Mouse (Mus musculus): ENCODE results near the gene Usp25.

Usp25 gene

DNA sequence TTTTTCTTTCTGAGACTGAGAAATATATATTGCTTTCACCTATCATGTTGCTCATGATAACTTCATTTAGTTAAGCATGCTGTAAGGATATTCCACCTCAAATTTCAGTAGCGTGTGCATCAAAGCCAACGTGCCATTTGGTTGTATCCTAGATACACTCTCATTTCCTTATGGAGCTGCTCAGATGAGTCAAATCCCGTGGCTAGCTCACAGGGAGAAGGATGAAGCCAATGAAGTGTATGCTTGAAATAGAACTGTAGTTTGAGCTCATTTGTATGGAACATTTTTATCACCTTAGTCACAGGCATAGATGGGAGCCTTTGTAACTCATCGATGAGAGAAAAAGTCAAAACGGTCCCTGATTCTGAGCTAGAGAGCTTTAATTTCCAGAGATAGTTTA, 20.8 kb downstream of the Usp25 start:
- no peak for DNase-seq (ENCODE audit: low spot score in 2 of 2)

DNA sequence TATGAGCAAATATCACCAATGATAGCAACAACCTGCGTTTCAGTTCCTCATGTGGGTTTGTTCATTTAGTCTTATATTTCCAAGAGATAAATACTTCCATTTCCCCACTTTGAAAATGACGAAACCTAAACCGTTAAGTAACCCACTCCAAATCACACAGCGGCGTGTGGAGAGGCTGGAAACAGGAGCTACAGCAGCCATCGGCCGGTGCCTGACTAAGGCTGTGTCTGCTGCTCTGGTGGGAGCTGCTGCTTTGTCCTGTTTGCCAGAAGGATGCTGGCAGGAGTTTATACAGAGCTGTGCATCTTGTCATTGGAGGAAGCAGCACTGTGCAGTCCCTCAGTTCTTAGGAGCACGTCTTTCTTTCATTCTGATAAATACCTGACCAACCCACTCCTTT, 21.2 kb downstream of the Usp25 start:
- no peak for DNase-seq (ENCODE audit: low spot score in 2 of 2)

DNA sequence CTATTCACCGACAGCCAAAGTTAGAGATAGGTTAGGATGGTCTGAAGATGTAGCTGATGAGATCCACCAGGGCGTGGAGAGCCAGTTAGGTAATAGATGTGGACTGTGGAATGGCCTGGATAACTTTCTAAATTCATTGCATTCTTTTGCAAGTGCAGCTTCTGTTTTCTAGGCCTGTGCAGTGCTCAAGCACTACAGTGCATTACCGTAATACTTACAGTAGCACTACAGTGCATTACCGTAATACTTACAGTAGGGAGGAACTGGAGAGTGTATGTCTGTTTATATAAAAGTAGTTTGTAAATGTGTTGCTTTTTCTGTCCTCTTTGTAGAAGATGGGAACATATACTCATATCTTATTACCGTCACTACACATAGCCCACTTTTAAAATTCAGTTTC, 28.1 kb downstream of the Usp25 start:
- DNase-seq (ENCODE audit: low spot score in 2 of 2), result no peak

DNA sequence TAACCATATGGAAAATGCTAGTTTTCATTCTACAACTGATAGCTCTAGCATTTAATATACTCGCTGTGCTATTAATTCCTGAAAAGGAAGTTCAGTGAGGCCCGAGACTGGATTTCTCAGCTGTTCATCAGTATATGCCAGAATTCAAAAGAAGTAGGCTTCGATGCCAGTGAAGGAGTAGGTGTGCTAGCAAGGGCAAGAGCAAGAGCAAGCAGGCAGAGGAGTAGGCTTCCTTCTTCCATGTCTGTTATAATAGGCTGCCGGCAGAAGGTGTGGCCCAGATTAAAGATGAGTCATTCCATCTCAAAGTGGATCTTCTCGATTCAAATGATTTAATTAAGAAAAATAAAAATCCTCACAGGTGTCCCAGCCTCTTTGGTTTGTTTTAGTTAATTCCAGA, 30.0 kb downstream of the Usp25 start:
- DNase-seq (ENCODE audit: low spot score in 2 of 2), result no peak

DNA sequence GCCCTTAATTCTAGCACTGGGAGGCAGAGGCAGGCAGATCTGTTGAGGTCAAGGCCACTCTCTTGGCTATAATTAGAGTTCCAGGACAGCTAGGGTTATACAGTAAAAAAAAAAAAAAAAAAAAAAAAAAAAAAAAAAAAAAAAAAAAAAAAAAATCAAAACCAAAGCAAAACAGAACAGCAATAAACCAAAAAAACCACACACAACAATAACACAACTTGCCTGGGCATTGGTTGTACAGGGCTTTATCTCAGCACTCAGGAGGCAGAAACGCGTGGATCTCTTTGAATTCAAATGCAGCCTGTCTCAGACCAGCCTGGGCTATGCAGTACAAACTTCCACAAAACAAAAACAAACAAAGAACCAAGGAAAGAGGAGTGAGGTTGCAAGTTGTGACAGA, 40.7 kb downstream of the Usp25 start:
- no peak for DNase-seq (ENCODE audit: low spot score in 2 of 2)

DNA sequence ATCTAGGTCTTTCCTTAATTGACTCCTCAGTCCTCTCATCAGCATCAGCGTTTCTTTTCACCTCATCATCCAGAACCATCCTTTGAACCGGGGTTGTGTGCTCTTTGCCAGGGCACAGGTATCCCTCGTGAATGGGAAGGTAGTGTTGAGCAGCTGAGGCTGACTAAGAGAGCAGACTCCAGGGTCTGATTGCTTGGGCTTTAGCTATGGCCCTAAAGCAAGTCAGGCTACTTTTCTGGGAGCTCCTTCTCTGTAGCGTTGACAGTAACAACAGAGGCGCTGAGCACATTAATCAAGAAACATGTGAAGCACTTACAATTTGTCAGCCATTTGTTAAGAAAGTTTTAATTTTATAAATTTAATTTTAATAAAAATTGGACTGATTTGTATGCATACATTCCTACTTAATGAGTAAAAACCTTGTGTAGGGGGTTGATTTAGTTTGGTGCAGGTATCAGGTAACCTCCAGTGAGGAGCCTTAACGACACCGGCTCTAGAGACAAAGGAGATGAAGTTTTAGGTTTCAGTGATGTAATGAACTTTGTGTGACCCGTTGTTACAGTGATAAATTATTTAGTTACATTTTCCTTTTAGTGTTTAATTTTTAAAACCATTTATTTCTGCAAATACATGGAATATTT, 42.1 kb downstream of the Usp25 start:
- no peak for DNase-seq (ENCODE audit: low spot score in 2 of 2)

DNA sequence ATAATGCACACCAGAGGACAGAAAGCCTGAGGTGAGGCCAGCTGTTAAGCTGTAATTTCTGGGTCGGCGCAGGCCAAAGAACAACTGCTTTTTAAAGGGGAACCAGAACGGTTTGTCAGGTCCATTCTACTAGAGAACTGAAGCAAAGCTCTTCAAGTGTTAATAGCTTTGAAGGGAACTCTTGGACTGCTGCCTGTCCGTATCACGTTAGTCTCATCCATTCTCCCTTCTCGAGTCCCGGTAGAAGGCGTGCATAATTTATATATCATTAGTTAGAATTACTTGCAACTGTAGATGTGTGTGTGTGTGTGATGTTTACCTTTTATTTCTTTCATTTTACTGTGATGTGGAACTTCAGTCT, 42.6 kb downstream of the Usp25 start:
- DNase-seq (ENCODE audit: low spot score in 2 of 2), result no peak

DNA sequence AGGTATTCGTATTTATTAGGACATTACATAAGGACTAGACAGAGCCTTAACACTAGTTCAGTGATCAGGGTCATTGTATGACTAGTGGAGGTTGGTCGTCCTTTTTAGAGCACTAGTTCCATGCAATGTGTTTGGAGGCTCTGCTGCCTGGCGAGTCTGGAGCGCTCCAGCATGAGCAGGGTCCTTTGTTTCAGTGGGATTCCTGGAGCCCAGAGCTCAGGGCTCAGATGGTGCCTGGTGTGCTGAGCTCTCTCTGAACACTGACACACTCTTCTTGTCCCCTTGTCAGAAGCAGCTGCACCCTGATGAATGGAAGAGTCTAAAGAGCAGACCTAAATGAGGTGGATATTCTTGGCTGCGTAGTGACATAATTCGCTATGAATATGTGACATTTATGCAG, 45.1 kb downstream of the Usp25 start:
- DNase-seq (ENCODE audit: low spot score in 2 of 2), result no peak

DNA sequence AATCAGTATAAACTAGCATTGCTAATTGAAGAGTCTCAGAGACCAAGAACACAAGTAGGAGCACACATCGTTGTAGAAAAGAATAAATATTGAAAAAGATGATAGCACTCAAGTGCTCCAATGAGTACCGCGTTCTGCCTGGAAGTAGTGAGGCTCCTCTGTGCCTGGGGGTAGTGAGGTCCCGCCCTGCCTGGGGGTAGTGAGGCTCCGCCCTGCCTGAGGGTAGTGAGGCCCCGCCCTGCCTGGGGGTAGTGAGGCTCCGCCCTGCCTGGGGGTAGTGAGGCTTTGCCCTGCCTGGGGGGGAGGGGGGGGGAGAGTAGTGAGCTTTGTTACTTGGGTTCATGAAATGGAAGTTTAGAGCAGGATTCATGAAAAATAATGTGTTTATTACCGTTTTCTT, 46.7 kb downstream of the Usp25 start:
- peak; percentile 83 to 86 for DNase-seq (ENCODE audit: low spot score in 2 of 2)

DNA sequence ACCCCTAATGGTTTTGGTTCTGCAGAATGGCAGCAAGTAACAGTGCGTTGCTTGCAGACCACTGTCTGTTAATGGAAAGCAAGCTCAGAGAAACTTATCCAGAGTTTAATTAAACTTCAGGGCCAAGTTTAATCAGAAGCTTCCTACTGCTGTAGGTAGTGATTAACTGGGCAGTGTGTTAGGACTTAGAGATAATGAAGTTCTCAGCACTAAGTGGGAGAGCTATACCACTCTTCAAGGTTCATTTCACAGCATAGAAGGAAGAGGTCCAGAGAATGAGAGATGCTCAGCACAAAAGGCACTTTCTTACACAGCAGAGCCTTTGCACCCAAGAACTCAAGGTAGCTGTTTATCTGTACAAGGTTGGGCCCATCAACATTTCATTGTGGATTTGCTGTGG, 50.4 kb downstream of the Usp25 start:
- no peak for DNase-seq (ENCODE audit: low spot score in 2 of 2)

DNA sequence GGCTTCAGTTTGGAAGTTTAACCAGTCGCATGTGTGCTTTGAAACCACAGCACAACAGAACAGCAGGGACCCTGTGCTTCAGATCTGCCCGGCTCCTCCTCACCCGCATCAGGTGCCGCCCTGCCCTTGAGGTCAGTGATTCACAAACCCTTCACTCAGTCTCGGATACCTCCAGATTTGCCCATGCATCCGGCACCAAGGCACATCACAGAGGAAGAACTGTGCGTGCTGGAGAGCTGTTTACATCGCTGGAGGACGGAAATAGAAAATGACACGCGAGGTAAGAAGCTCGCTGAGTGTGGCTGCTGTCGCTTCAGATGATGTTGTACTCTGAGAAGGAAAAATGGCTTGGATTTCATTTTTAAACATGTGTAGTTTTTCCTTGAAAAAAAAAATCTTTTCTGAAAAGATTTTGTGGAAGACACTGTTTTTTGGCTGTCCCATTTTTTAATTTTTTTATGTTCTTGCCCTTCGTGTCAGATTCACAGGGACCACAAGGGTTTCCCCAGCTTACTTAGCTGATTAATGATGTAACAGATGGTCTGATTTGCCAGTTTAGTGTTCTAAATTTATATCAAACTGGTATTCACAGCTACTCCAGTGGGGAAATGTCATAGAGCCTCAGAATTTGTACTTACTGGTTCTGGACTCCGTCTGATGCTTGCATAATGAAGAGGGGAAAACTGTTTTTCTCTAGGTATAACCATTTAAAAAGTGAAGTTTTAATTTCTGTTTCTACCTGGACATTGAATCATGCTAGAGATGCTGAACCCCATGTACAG, 63.6 kb downstream of the Usp25 start:
- DNase-seq (ENCODE audit: low spot score in 2 of 2), result no peak

DNA sequence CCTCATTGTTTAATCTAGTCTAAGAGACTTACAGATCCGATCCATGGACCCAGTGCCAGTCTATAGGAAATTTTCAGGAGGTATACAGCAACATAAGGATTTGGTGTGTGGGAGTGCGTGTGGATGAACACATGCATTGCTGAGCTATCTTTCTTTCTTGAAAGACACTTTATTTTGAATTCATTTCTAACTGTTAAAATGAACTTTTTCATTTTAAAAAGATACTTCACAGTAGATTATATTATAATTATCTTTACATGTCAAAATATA, 64.2 kb downstream of the Usp25 start:
- no peak for DNase-seq (ENCODE audit: low spot score in 2 of 2)

DNA sequence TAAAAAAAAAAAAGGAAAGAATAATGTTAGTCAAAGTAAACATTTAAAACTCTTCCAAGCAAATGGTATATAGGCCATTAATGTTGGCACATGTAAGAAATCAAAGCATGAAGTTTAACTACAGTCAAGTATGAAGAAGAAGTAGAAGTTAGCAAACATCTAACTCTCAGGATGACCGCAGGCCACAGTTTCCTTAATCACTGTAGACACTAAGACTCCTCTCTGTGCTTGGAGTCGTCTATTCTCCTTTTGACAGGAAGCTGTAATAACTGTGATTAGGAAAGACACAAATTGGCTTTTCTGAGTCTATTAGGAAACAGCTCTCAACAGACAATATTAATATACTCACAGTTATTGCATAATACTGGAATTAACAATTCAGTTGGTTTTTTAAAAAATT, 70.6 kb downstream of the Usp25 start:
- DNase-seq (ENCODE audit: low spot score in 2 of 2), result no peak

DNA sequence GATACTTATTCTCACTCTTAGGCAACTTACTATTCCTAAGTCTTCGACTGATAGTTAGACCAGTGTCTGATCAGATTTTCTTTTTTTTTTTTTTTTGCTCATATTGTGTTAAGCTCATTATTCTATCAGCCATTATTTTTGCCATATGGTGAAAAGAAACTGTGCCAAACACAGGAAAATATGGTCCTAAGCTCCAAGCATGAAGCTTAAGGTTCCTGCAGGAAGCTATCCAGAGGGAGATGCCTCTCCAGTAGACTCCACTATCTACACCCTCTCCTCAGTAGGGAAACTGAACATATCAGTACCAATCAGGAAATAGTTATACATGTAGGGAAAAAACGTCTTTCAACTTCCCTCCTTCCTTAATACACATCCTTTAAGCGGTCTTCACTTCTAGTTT, 76.3 kb downstream of the Usp25 start:
- no peak for DNase-seq (ENCODE audit: low spot score in 2 of 2)

DNA sequence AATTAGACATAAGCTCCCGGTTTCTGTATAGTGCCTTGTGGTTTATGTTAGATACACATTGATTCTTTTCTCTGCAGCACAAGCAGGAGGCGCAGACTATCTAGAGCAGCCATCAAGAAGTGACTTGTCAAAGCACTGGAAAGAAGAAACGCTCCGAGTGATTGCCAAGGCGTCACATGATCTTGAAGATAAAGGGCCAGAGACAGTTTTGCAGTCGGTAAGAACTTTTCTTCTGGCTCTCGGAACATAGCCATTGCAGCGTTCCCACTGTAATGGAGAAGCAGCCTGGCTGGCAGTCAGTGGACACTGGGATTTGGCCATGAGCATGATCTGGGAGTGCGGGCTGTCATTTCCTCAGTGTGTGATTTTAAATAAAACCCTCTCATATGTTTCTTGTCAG, 80.0 kb downstream of the Usp25 start:
- DNase-seq (ENCODE audit: low spot score in 2 of 2), result no peak

DNA sequence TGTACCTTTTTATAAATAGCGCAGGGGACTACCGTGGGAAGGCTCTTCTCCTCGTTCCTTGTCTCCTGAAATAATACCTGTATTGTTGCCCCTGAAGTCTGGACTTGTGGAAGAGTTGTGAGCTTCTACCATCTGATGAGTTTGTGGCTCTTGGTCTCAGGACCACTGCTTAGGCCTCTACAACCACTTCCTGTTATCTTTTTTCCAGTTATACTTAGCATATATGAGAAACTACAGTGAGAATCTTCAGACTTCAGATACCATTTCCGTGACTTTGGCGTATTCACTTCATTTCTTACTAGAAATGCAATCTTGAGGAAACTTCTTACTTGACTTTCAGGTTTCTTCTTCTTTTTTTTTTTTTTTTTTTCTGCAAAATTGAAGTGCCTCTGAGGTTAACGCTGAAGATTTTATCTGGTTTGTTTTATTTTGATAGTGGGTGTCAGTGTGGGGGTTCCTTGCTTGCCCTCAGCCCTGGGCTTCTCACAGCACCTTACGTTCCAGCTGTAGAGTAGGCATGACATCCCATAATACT, 81.6 kb downstream of the Usp25 start:
- no peak for DNase-seq (ENCODE audit: low spot score in 2 of 2)

DNA sequence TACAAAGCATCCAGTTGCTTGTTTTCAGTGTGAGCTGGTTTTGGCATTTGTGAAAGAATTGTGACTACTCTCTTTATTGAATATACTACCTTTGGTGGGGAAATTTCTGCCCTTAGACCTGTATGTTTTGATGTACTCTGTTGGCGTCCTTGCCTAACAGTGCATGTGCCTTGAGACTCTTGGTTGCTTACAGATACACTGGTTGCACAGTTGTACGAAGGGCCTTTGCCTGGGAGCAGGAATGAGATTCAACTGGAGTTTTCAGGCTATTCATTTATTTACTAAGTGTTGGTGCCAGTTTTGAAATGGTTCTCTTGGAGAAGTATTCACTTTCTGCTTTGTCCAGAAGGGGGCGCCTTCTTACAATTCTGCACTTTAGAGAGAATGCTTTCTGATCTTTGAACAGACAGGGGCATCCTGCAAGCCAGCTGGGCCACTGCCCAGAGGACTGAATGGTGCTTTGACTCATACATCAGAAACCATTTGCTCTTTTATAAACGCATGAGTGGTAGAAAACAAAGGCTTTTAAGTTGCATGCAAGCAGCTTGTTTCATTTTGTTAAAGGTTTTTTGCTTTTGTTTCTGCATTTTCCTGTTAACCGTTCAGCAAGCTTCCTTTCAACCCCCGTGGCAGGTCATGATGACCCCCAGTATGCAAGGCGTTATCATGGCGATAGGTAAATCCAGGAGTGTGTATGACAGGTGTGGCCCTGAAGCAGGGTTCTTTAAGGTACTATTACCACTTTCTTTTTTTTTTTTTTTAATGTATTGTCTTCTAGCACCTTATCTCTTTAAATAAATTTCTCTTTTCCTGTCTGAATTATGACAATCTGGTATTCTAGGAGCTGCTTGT, 85.7 kb downstream of the Usp25 start:
- DNase-seq (ENCODE audit: low spot score in 2 of 2), result peak; percentile 39 to 75

DNA sequence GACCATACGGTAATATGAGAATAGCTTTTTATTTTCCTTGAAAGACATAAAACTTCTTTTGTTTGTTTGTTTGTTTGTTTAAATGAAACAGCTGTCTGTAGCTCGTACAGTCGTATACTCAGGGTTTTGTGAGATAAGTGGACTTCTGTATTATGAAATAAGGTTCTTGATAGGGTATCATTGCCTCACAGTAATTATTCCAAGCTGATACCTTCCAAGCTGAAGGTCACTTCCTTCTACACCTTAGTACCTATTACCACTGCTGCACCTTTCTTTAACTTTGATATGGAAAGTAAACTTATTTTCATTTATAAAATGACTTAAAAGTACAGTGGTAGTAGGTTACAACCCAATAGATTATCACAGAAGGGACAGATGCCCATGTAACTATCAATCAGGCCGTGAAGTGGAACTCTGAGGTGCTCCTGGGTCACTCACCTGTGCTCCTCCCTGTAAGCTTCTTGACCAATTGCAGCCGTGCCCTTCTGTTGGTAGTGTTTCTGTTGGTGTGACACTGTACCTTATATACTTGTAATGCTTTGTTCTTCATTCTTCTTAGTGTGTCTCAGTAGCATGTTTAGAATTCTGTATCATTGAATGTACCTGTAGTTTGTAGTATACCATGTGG, 90.2 kb downstream of the Usp25 start:
- DNase-seq (ENCODE audit: low spot score in 2 of 2), result no peak

DNA sequence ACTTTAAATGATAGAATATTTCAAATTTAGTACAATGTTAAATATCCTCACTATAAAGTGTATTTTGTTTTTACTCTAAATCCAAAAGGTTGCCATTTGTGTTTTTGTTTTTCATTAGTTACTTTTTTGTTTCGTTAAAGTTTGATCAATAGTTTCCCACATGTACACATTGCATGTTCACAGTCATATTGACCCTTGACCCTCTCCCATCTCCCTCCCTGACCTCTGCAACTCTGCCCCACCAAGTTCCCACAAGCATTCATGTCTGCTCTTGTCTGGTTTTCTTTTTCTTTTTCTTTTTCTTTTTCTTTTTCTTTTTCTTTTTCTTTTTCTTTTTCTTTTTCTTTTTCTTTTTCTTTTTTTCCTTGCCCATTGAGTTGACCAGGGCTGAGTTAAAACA, 97.8 kb downstream of the Usp25 start:
- no peak for DNase-seq (ENCODE audit: low spot score in 2 of 2)

DNA sequence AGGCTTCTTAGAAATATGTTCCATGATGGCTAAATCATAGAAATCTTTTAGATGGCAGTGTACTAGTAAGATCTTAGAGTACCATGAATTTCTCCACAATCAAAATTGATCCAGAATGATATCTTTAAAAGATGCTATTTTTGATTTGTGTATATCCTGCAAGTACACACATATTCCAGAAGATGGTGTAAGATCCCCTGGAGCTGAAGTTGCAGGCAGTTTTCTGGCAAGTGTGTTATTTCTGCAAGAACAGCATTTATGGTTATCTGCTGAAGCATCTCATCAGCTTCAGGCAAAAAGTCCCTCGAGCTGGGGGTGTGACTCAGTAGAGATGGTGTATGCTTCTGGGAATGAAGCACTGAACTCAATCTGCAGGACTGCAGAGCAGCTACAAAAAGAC, 112.4 kb downstream of the Usp25 start:
- no peak for DNase-seq (ENCODE audit: low spot score in 2 of 2)

DNA sequence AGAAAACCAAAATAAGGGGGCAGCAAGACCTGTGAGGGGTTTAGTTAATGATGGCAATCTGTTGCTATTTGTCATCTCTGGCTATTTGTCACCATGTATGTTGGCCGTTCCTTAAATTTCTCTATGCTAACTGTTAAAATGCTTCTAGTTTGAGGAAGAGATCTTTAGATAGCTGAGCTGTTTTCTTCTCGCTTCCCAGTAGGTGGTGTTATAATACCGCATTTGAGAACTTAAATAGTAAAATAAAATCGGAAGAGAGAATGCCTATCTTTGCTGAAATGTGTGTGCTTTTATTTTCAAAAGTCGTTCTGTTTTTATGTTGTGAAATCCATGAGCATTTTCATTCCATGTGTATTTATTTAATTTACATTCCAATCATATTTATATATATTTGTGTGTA, 115.2 kb downstream of the Usp25 start:
- DNase-seq (ENCODE audit: low spot score in 2 of 2), result no peak

DNA sequence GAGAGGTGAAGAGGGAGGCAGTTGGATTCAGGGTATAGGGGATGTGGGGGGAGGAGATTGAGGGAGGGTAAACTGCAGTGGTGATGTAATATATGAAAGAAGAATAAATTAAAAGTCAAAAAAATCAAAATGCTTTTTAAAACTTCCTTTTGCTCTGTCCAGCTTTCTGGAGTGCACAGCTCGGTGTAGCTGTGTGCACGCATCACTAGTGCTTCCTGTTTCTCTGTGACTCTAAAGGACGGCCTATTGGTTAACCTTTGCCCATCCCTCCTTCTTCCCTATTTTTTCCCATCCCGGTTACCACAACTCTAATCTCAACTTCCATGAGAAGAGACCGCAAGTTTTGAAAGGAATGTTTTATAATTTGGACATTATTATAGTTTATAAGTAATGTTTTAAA, 119.5 kb downstream of the Usp25 start:
- no peak for DNase-seq (ENCODE audit: low spot score in 2 of 2)
